Mouse (Mus musculus) forebrain, embryonic 10.5 days (tissue): ENCODE measurements around the gene Acyp1. TPM values are rescaled to one million over a fixed set of nuclear protein-coding genes. Genes with fewer than 3 reads are reported as not detected.

ENCODE experiments used
- DNase-seq: peaks from one replicate; pipeline ENCODE4 v3.0.0-alpha.2; 2017; ENCODE audit warnings: low spot score; ENCODE audit errors: extremely low spot score
- H3K27ac ChIP-seq: fragments of 300-500 bp; sonication (generic); 2 replicates; pipeline ENCODE4 v1.5.1; 2016; ENCODE audit warnings: mild to moderate bottlenecking
- H3K27me3 ChIP-seq: fragments of 300-500 bp; sonication (generic); 2 replicates; pipeline ENCODE4 v1.6.1; 2016; ENCODE audit warnings: mild to moderate bottlenecking; ENCODE audit not compliant: poor library complexity, severe bottlenecking
- H3K36me3 ChIP-seq: fragments of 300-500 bp; sonication (generic); replicated peaks from 2 replicates; pipeline ENCODE4 v1.6.1; 2016; ENCODE audit warnings: mild to moderate bottlenecking, moderate library complexity
- H3K4me1 ChIP-seq: fragments of 300-500 bp; sonication (generic); 2 replicates; pipeline ENCODE4 v1.6.1; 2016
- H3K4me3 ChIP-seq: fragments of 300-500 bp; sonication (generic); 2 replicates; pipeline ENCODE4 v1.5.1; 2016; ENCODE audit warnings: mild to moderate bottlenecking, moderate library complexity
- H3K9me3 ChIP-seq: fragments of 300-500 bp; sonication (generic); 2 replicates; pipeline ENCODE4 v1.6.1; 2016; ENCODE audit warnings: mild to moderate bottlenecking, moderate library complexity
- WGBS: fragments of 180-500 bp; shearing (Covaris S2); methylation state at CpG from one replicate; pipeline ENCODE4 v1.1.7; 2016; 5-methylcytosine and 5-hydroxymethylcytosine counted together
- microRNA-seq: library from miRNA; unstranded; fragments of <30 nt; microRNA quantifications from one replicate; pipeline ENCODE4, GENCODE M21; 2017
- polyA plus RNA-seq: library from polyadenylated mRNA; unstranded; fragments of >200 nt; fragmentation: Nextera tagmentation; extraction: Ambion mirVana; gene quantifications from 2 replicates; pipeline ENCODE4 v1.2.1, GENCODE M21; 2016

Acyp1 gene
- polyA plus RNA-seq, 1 experiment from 2014 or later = 53.4 TPM

DNA sequence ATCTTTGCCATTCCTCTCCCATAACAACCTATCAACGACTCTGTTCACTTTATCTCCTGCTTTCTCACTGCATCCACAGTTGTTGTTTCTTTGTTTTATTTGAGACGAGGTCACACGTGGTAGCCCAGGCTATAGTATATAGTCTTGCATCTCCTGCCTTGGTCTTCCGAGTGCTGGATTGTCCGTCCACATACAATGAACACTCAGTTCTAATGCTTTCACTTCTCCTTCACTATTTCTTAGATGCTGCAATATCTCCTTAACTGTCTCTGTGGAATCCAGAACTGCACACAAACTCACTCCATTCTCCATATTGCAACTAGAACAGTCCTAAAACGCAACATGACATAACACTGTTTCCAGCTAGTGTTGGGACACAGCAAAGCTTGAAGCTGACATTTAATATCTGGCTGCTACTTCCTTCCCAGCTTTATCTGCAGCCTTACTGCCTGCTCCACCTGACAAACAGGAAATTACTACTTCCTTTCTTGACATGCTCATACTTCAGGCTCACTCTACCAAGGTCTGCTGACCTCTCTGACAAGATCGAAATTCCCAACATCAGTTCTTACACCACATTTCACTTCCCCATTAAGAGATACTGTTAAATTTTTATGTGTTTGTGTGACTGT is 31.1 kb downstream of the Acyp1 start:
- WGBS = 88% methylated on average over 7 of the region's 7 CpGs
- no peak for DNase-seq

DNA sequence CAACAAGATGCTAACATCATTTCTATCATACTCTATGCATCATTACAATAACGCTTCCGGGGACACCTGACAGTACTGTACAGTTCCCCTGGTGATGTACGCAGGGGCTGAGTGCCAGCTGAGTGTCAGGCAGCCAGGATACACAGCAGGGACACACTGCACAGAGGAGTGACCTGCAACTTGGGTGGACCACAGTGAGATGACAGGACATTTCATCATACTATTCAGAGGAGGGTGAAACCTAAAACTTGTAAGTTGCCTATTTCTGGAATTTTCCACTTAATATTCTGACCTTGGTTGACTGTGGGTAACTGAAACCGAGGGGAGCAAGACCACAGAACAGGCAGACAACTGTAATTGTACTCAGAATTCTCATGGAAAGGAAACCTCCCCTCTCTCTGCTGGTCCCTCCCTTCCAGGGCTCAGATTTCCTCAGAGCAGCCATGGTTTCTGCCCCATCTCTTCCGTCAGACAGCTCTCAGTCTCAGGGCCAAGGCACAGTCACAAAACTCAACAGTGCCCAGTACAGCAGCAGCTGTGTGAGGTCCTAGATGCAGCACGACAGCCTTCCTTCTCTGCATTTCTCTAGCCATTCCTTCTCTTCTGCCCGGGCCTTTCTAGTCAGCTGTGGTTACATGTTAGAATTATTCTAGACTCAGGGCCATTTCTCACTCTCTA is 32.0 kb downstream of the Acyp1 start:
- no peaks in the 10 kb centered on the region for H3K9me3 ChIP-seq
- WGBS = 78% methylated on average over 7 of the region's 7 CpGs
- no peak overlapping the region for H3K4me3 ChIP-seq
- H3K27ac ChIP-seq = no peak overlapping the region
- no peaks in the 10 kb centered on the region for H3K27me3 ChIP-seq
- DNase-seq = no peak
- peaks cover 5% of the 10 kb centered on the region; the same call in 1 of the 2 replicates for H3K36me3 ChIP-seq
- no peaks in the 10 kb centered on the region for H3K4me1 ChIP-seq

More for the DNA sequence above, 31.1 kb downstream of the Acyp1 start:
- Histone ChIP-seq H3K27ac (no peak overlapping the region), H3K4me1 (no peaks in the 10 kb centered on the region), H3K36me3 (peaks cover 5% of the 10 kb centered on the region; the same call in 1 of the 2 replicates), H3K4me3 (no peak overlapping the region), H3K27me3 (no peaks in the 10 kb centered on the region), H3K9me3 (no peaks in the 10 kb centered on the region)

DNA sequence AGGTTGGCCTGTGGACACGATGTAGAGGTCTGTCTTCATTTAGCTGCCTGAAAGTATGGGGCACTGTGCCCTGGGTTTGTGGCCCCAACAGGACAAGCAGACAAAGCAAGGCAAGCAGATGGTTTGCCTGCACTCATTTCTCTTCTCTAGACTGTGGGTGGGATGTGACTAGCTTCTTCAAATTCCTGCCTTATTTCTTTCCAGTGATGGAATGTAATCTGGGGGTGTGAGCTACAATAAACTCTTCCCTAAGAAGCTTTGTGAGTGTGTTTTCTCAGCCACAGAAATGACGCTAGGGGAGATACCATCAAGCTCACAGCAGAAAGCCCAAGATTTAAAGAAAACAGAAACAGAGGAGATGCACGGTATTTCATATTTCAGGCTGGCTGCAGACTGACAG is 36.2 kb downstream of the Acyp1 start:
- Histone ChIP-seq H3K36me3 (peaks cover 11% of the 10 kb centered on the region), H3K27ac (no peak overlapping the region), H3K9me3 (peaks cover 9% of the 10 kb centered on the region; the same call in 1 of the 2 replicates), H3K4me3 (no peak overlapping the region), H3K4me1 (peaks cover 5% of the 10 kb centered on the region; the same call in 1 of the 2 replicates), H3K27me3 (no peaks in the 10 kb centered on the region)
- DNase-seq = no peak
- 88% methylated on average over 3 of the region's 3 CpGs for WGBS

DNA sequence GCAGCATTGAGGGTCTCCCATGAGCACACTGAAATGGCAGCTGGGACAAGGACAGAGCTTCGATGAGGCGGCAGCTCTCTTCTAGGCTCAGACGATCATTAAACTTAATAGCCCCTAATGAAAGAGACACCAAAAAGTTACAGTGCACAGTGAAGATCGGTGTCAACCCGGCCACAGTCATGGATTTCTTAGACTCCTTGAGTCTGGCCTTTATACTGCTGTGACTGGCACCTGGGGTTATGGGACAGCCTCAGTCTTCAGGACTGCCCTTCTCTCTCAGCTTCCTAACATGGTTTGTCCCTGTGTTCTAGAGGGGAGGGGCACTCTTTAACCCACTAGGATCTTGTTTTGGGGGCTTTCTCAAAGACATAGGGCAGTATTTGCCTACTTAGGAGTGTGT is 50.7 kb downstream of the Acyp1 start:
- H3K9me3 ChIP-seq = no peaks in the 10 kb centered on the region
- no peak overlapping the region for H3K4me3 ChIP-seq
- H3K4me1 ChIP-seq = peaks cover 5% of the 10 kb centered on the region; the same call in 1 of the 2 replicates
- WGBS = 92% methylated on average over 5 of the region's 5 CpGs
- DNase-seq = no peak
- no peaks in the 10 kb centered on the region for H3K27me3 ChIP-seq
- H3K36me3 ChIP-seq = peaks cover 9% of the 10 kb centered on the region; the same call in 1 of the 2 replicates
- H3K27ac ChIP-seq = no peak overlapping the region

- Histone ChIP-seq H3K27me3 (no peaks in the 10 kb centered on the region), H3K36me3 (peaks cover 9% of the 10 kb centered on the region), H3K4me3 (no peak overlapping the region), H3K27ac (no peak overlapping the region), H3K4me1 (peaks cover 5% of the 10 kb centered on the region; the same call in 1 of the 2 replicates), H3K9me3 (no peaks in the 10 kb centered on the region)
- 86% methylated on average over 21 of the region's 21 CpGs for WGBS
- no peak for DNase-seq
Observed at GRCm38 (mm10) chr12:85233376-85234358, 54.6 kb downstream of the Acyp1 start.

- H3K4me1 ChIP-seq = peaks cover 16% of the 10 kb centered on the region
- 64% methylated on average over 15 of the region's 15 CpGs for WGBS
- H3K4me3 ChIP-seq = no peak overlapping the region
- no peak for DNase-seq
- H3K27ac ChIP-seq = no peak overlapping the region
- H3K9me3 ChIP-seq = no peaks in the 10 kb centered on the region
- no peaks in the 10 kb centered on the region for H3K27me3 ChIP-seq
- peaks cover 47% of the 10 kb centered on the region for H3K36me3 ChIP-seq
Observed at GRCm38 (mm10) chr12:85227876-85228599, 60.2 kb downstream of the Acyp1 start.

DNA sequence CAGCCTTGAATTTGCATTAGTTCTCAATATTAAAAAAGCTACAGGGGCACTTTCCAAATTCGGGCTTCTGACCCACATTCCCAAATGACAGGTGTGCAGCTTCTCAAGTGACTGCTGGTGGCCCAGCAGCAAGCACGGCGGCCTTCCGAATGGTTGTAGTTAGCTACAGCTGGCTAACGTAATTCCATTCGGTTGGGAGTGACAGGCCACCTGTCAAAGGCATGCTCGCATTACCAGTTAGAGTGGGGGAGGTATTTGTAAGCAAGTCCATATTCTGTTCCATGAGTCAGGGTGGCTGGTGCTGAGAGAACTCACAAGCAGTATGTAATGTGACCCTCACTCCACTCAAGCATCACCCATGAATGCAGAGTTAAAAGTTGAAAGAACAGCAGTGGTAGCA is 61.0 kb downstream of the Acyp1 start:
- Histone ChIP-seq H3K4me3 (no peak overlapping the region), H3K4me1 (peaks cover 16% of the 10 kb centered on the region), H3K27ac (no peak overlapping the region), H3K27me3 (no peaks in the 10 kb centered on the region), H3K9me3 (no peaks in the 10 kb centered on the region), H3K36me3 (peaks cover 55% of the 10 kb centered on the region)
- no peak for DNase-seq
- 80% methylated on average over 7 of the region's 7 CpGs for WGBS

Small RNA genes lying within 50 kb of the gene (microRNA-seq; reads per million reads assigned to microRNA genes)
- not detected for gene Mir6938

Other genes with a start within 250 kb of the Acyp1 start
- 2.3 and 2.7 TPM in 2 replicates for gene Prox2, start 177.7 kb downstream of the Acyp1 start, polyA plus RNA-seq
- gene Dlst, start 177.6 kb downstream of the Acyp1 start, polyA plus RNA-seq = 113 and 122 TPM in 2 replicates
- gene Rps6kl1, start 137.2 kb downstream of the Acyp1 start, polyA plus RNA-seq = 0.89 and 1.0 TPM in 2 replicates
- 2.5 and 3.1 TPM in 2 replicates for gene Pgf, start 110.6 kb downstream of the Acyp1 start, polyA plus RNA-seq
- gene Eif2b2, start 69.0 kb downstream of the Acyp1 start, polyA plus RNA-seq = 123 and 129 TPM in 2 replicates
- gene Mlh3, start 17.8 kb downstream of the Acyp1 start, polyA plus RNA-seq = 8.7 and 9.4 TPM in 2 replicates
- gene Zc2hc1c, start 153 bp upstream of the Acyp1 start, polyA plus RNA-seq = 1.3 and 1.7 TPM in 2 replicates
- 23.9 TPM in 2 replicates for gene Nek9, start 50.9 kb upstream of the Acyp1 start, polyA plus RNA-seq
- 245 and 247 TPM in 2 replicates for gene Tmed10, start 86.4 kb upstream of the Acyp1 start, polyA plus RNA-seq
- gene Fos, start 185.5 kb upstream of the Acyp1 start, polyA plus RNA-seq = 0.34 and 1.2 TPM in 2 replicates